Mouse (Mus musculus) heart, adult 8-10 months (tissue): ENCODE measurements around the gene Rpl36. TPM values are rescaled to one million over a fixed set of nuclear protein-coding genes. Genes with fewer than 3 reads are reported as not detected.

Experiments used
- DNase-seq: peaks from one replicate; pipeline ENCODE4 v3.0.0; 2022; ENCODE audit warnings: low spot score
- total RNA-seq, 4 experiments: library from RNA; stranded (reverse); gene quantifications; 2 replicates each; pipeline ENCODE4 v1.2.4; 2022

The Rpl36 gene
- total RNA-seq, 4 experiments from 2014 or later, result 697 to 769 (median 735) TPM

DNA sequence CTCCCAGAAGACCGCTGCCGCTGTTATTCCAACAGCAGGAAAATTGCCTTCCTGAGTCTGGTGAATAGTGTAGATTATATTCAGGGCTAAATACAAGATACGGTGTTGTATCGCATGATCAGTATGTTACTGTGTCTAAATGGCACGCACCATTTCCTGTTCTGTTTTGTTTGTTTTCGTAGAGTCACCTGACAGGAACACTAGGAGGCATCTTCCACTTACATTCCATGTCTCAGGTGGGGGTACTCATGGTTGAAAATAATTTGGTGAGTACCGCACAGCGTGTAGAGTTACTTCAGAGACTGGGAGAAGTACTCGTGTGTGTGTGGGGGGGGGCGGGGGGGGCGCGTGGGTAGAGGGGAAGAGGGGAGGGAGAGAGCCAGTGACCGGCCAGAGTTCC, 34.3 kb downstream of the Rpl36 start:
- DNase-seq, result no peak

- DNase-seq, result no peak
Observed at GRCm38 (mm10) chr17:56651801-56652200, 38.6 kb downstream of the Rpl36 start.

DNA sequence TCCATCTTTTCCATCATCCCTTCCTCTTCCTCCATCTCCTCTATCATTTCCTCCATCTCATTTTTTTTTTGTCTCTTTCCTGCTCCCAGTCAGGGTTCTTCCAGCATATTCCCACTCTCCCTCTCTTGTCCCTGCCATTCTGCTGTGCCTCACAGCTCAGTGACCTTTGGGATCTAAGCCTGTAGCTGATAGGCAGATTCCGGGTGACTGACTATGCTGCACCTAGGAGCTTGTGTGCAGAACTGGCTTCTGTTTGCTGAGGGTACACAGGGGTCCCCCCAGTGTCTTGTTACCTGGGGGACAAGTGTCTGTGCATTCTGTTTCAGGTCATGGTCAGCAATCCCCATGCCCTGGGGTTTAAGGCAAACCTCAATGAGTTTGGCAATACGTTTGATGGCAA, 41.6 kb downstream of the Rpl36 start:
- DNase-seq, result no peak

GRCm38 (mm10) chr17:56655311-56655710, 42.1 kb downstream of the Rpl36 start:
- no peak for DNase-seq

GRCm38 (mm10) chr17:56656171-56656570, 43.0 kb downstream of the Rpl36 start:
- DNase-seq, result no peak

DNA sequence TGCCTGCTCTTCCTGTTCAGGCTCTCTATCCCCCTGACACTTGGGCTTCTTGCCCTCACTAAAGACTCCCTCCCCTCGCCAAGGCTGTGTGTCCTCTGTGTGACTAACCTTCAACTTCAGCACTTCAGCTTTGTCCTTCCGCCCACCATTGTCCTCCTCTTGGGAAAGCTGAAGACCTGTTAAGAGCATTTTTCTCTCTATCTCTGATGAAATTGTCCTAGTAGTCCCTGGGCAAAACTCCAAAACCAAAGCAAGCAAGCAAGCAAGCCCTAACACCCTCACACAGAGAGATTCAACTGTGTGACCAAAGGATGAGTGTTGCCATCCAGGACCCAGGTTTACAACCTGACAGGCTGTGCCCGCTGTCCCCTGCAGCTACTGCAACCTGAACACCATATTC, 50.4 kb downstream of the Rpl36 start:
- DNase-seq, result no peak

Other genes starting within 250 kb of the Rpl36 start
- 10 to 100 TPM; 54.3 to 66.4 (median 60.0) TPM for gene Ptprs, start 136.9 kb upstream of the Rpl36 start, total RNA-seq
- gene Znrf4, start 101.0 kb upstream of the Rpl36 start, total RNA-seq, result not detected
- under 1 TPM in 3 of 4 experiments, not detected in 1; 0.20 to 0.28 (median 0.22) TPM for gene Gm20219, start 59.0 kb upstream of the Rpl36 start, total RNA-seq
- 10 to 100 TPM; 36.9 to 48.4 (median 41.5) TPM for gene Safb2, start 28.8 kb upstream of the Rpl36 start, total RNA-seq
- 10 to 100 TPM; 55.6 to 70.7 (median 66.7) TPM for gene Safb, start 28.6 kb upstream of the Rpl36 start, total RNA-seq
- gene 2410015M20Rik, start 3.6 kb upstream of the Rpl36 start, total RNA-seq, result 100 to 1,000 TPM; 313 to 386 (median 356) TPM
- 100 to 1,000 TPM; 124 to 136 (median 125) TPM for gene Lonp1, start 13.5 kb downstream of the Rpl36 start, total RNA-seq
- under 1 TPM in 2 of 4 experiments, not detected in 2; 0.16 TPM for gene Catsperd, start 14.7 kb downstream of the Rpl36 start, total RNA-seq
- gene Ranbp3, start 59.9 kb downstream of the Rpl36 start, total RNA-seq, result 10 to 100 TPM; 33.8 to 39.3 (median 37.5) TPM
- 100 to 1,000 TPM; 804 to 980 (median 857) TPM for gene Ndufa11, start 104.4 kb downstream of the Rpl36 start, total RNA-seq
- gene Vmac, start 104.6 kb downstream of the Rpl36 start, total RNA-seq, result 1 to 10 TPM; 3.2 to 7.1 (median 6.0) TPM
- gene Nrtn, start 144.1 kb downstream of the Rpl36 start, total RNA-seq, result 10 to 100 TPM; 22.4 to 26.7 (median 24.6) TPM
- 10 to 100 TPM; 15.6 to 18.5 (median 16.6) TPM for gene Dus3l, start 151.3 kb downstream of the Rpl36 start, total RNA-seq
- gene Prr22, start 156.8 kb downstream of the Rpl36 start, total RNA-seq, result under 1 TPM; 0.31 to 0.60 (median 0.43) TPM
- gene Rfx2, start 217.6 kb downstream of the Rpl36 start, total RNA-seq, result 1 to 10 TPM; 1.6 to 3.5 (median 2.7) TPM